Mouse (Mus musculus) kidney, adult 2 months (tissue): ENCODE results near the gene Habp4.

Experiments
- CTCF ChIP-seq: fragments of 200-500 bp; conservative IDR thresholded peaks from 2 replicates; pipeline ENCODE4 v1.5.1; 2011; ENCODE audit warnings: low read depth, mild to moderate bottlenecking, control low read depth, low read length, moderate library complexity, mixed read lengths; ENCODE audit not compliant: insufficient read depth, insufficient read length
- POLR2A ChIP-seq: fragments of 200-500 bp; IDR thresholded peaks from one replicate; pipeline ENCODE4 v1.6.1; 2011; ENCODE audit warnings: low read depth, low read length, control low read depth

DNA sequence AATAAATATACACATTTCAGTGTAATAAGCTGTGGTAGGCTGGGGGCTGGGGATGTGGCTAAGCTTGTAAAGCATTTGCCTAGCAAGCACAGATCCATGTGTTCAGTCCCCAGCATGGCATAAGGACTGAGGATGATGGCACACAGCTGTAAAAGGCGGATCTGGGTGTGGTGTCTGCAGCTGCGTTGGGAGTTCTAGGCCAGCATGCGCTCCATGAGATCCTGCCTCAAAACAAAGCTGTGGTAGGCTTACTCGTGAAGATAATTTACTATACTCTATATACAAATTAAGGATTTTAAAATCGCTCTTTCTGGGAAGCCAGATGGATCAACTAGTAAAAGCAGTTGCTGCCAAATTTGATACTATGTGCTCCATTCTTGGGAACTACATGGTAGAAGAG lies 53.3 kb downstream of the Habp4 start:
- TF ChIP-seq CTCF = no peak
- TF ChIP-seq POLR2A = no peak
